Mouse (Mus musculus) limb, embryonic 11.5 days (tissue): ENCODE data around the gene Cd37. TPM values are rescaled to one million over a fixed set of nuclear protein-coding genes. Genes with fewer than 3 reads are reported as not detected.
A peak's percentile ranks its signal among the peaks of the same experiment; 100 is the strongest.

ENCODE experiments used
- ATAC-seq: fragments of 200-750 bp; cut with Nextera tagmentation; 2 replicates; pipeline ENCODE4 v1.8.0; 2017; ENCODE audit warnings: low read depth; ENCODE audit not compliant: insufficient number of reproducible peaks, low FRiP score, low TSS enrichment
- DNase-seq: peaks from one replicate; pipeline ENCODE4 v3.0.0-alpha.2; 2015; ENCODE audit warnings: low spot score
- H3K27ac ChIP-seq: fragments of 300-500 bp; sonication (generic); replicated peaks from 2 replicates; pipeline ENCODE4 v1.5.1; 2014; ENCODE audit warnings: low read depth, mild to moderate bottlenecking, low read length
- H3K27me3 ChIP-seq: fragments of 300-500 bp; sonication (generic); 2 replicates; pipeline ENCODE4 v1.6.1; 2014; ENCODE audit warnings: mild to moderate bottlenecking, low read length, mixed read lengths; ENCODE audit not compliant: control insufficient read depth, insufficient read depth
- H3K36me3 ChIP-seq: fragments of 300-500 bp; sonication (generic); 2 replicates; pipeline ENCODE4 v1.6.1; 2014; ENCODE audit warnings: mild to moderate bottlenecking, low read length, moderate library complexity, mixed read lengths; ENCODE audit not compliant: control insufficient read depth, insufficient read depth
- H3K4me1 ChIP-seq: fragments of 300-500 bp; sonication (generic); 2 replicates; pipeline ENCODE4 v1.6.1; 2014; ENCODE audit warnings: low read length, mixed read lengths; ENCODE audit not compliant: control insufficient read depth, insufficient read depth
- H3K4me2 ChIP-seq: fragments of 300-500 bp; sonication (generic); 2 replicates; pipeline ENCODE4 v1.6.1; 2014; ENCODE audit warnings: low read depth, mild to moderate bottlenecking, moderate library complexity; ENCODE audit not compliant: severe bottlenecking
- H3K4me3 ChIP-seq: fragments of 300-500 bp; sonication (generic); 2 replicates; pipeline ENCODE4 v1.5.1; 2014; ENCODE audit warnings: low read depth, low read length
- H3K9ac ChIP-seq: fragments of 300-500 bp; sonication (generic); 2 replicates; pipeline ENCODE4 v1.6.1; 2014; ENCODE audit warnings: mild to moderate bottlenecking, low read length
- H3K9me3 ChIP-seq: fragments of 300-500 bp; sonication (generic); 2 replicates; pipeline ENCODE4 v1.6.1; 2016; ENCODE audit warnings: low read length; ENCODE audit not compliant: control insufficient read depth
- WGBS: fragments of 180-500 bp; shearing (Covaris S2); extraction: QIAGEN DNeasy Blood & Tissue Kit; methylation state at CpG from one replicate; pipeline ENCODE4 v1.1.7; 2014; 5-methylcytosine and 5-hydroxymethylcytosine counted together
- polyA plus RNA-seq: library from polyadenylated mRNA; unstranded; fragments of >200 nt; fragmentation: Nextera tagmentation; extraction: Ambion mirVana; gene quantifications from 2 replicates; pipeline ENCODE4 v1.2.1, GENCODE M21; 2014

Cd37 gene
- polyA plus RNA-seq, 1 experiment from 2014 or later, result 1.6 TPM

- DNase-seq, result peak; percentile 96
- peak; percentile 78 for ATAC-seq
- Histone ChIP-seq H3K27ac (peak overlapping the region; percentile 96), H3K36me3 (peaks cover 31% of the 10 kb centered on the region), H3K4me1 (peaks cover 21% of the 10 kb centered on the region), H3K9ac (peak overlapping the region; percentile 100), H3K27me3 (peaks cover 9% of the 10 kb centered on the region), H3K9me3 (no peaks in the 10 kb centered on the region), H3K4me2 (peak overlapping the region; percentile 93), H3K4me3 (peak overlapping the region; percentile 69)
- under 1% methylated on average over 13 of the region's 13 CpGs for WGBS
Measured at GRCm38 (mm10) chr7:45216442-45217183, 22.3 kb downstream of the Cd37 start.

GRCm38 (mm10) chr7:45215673-45216441, 23.1 kb downstream of the Cd37 start, which contains the start of gene Tead2:
Tead2 (plus strand) TSS chr7:45215753.
- under 1% methylated on average over 53 of the region's 55 CpGs for WGBS

DNA sequence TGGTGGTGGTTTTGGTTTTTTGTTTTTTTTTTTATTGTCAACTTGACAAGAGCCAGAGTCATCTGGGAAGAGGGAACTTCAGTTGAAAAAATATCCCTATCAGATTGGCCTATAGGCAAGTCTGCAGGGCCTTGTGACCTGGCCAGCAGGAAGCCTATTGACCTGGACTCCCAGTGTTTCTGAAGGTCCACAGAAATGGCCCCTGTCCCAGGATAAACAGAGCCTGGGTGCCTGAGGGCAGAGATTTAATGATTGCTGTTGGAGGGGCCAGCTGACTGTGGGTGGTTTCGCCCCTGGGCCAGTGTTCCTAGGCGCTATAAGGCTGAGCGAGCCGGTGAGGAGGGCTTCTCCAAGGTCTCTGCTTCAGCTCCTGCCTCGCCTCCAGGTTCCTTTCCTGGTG, 25.2 kb downstream of the Cd37 start:
- H3K27me3 ChIP-seq, result peaks cover 27% of the 10 kb centered on the region
- no peak overlapping the region for H3K4me2 ChIP-seq
- H3K9ac ChIP-seq, result no peak overlapping the region
- no peak overlapping the region for H3K27ac ChIP-seq
- no peak for ATAC-seq
- peaks cover 9% of the 10 kb centered on the region for H3K36me3 ChIP-seq
- peaks cover 21% of the 10 kb centered on the region for H3K4me1 ChIP-seq
- no peak overlapping the region for H3K4me3 ChIP-seq
- no peak for DNase-seq
- H3K9me3 ChIP-seq, result no peaks in the 10 kb centered on the region
- WGBS, result 49% methylated on average over 5 of the region's 5 CpGs

More at GRCm38 (mm10) chr7:45215673-45216441, 23.1 kb downstream of the Cd37 start, which contains the start of gene Tead2:
- H3K4me1 ChIP-seq, result peaks cover 21% of the 10 kb centered on the region
- H3K4me2 ChIP-seq, result peak within 1 kb of the TSS; percentile 93
- peak within 1 kb of the TSS; percentile 69 for H3K4me3 ChIP-seq
- ATAC-seq, result peak; percentile 58
- peaks cover 28% of the 10 kb centered on the region for H3K36me3 ChIP-seq
- peak within 1 kb of the TSS; percentile 100 for H3K9ac ChIP-seq
- H3K27ac ChIP-seq, result peak within 1 kb of the TSS; percentile 96
- H3K27me3 ChIP-seq, result peaks cover 16% of the 10 kb centered on the region
- peak; percentile 89 for DNase-seq
- no peaks in the 10 kb centered on the region for H3K9me3 ChIP-seq

DNA sequence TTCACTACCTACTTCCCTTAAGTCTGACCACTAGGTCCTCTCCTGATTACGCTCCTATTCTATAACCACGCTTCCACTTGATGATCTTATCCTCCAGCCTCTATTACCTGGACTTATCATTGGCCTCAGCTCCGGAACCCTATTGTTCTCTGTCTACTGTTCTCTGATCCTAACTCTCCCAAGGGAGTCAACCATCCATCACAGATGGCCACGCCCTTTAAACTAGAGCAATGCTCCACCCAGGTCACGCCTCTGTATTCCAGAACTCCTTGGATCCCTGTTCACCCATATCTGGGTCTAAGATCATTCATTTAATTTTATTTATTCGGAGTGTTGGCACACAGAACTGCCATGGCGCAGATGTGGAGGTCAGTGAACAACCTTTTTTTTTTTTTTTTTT, 26.6 kb downstream of the Cd37 start:
- Histone ChIP-seq H3K27ac (no peak overlapping the region), H3K27me3 (peaks cover 27% of the 10 kb centered on the region), H3K4me1 (peaks cover 9% of the 10 kb centered on the region), H3K9ac (no peak overlapping the region), H3K36me3 (peaks cover 2% of the 10 kb centered on the region; the same call in 1 of the 2 replicates), H3K4me3 (no peak overlapping the region), H3K4me2 (no peak overlapping the region), H3K9me3 (no peaks in the 10 kb centered on the region; the same call in 1 of the 2 replicates)
- ATAC-seq, result no peak
- 69% methylated on average over 7 of the region's 7 CpGs for WGBS
- DNase-seq, result no peak

- peaks cover 27% of the 10 kb centered on the region for H3K27me3 ChIP-seq
- peak within 1 kb of the TSS; percentile 18; the same call in 1 of the 2 replicates for H3K4me2 ChIP-seq
- H3K4me3 ChIP-seq, result no peak within 1 kb of the TSS
- H3K9me3 ChIP-seq, result no peaks in the 10 kb centered on the region; the same call in 1 of the 2 replicates
- DNase-seq, result no peak
- H3K36me3 ChIP-seq, result no peaks in the 10 kb centered on the region
- no peak for ATAC-seq
- H3K27ac ChIP-seq, result no peak within 1 kb of the TSS
- H3K9ac ChIP-seq, result no peak within 1 kb of the TSS
- 4% methylated on average over 17 of the region's 17 CpGs for WGBS
- peaks cover 4% of the 10 kb centered on the region; the same call in 1 of the 2 replicates for H3K4me1 ChIP-seq
Measured at GRCm38 (mm10) chr7:45211851-45212251, 27.1 kb downstream of the Cd37 start, which contains the start of gene Dkkl1. Dkkl1 (minus strand) TSS chr7:45212147.

GRCm38 (mm10) chr7:45211070-45211469, 27.8 kb downstream of the Cd37 start:
- no peak for DNase-seq
- Histone ChIP-seq H3K4me2 (no peak overlapping the region), H3K27me3 (peaks cover 27% of the 10 kb centered on the region), H3K9ac (no peak overlapping the region), H3K27ac (no peak overlapping the region), H3K9me3 (no peaks in the 10 kb centered on the region; the same call in 1 of the 2 replicates), H3K4me3 (no peak overlapping the region), H3K36me3 (no peaks in the 10 kb centered on the region), H3K4me1 (peaks cover 4% of the 10 kb centered on the region; the same call in 1 of the 2 replicates)
- ATAC-seq, result no peak
- WGBS, result 73% methylated on average over 10 of the region's 10 CpGs

GRCm38 (mm10) chr7:45208260-45208659, 30.7 kb downstream of the Cd37 start:
- peaks cover 27% of the 10 kb centered on the region for H3K27me3 ChIP-seq

More at GRCm38 (mm10) chr7:45208260-45208659, 30.7 kb downstream of the Cd37 start:
- ATAC-seq (no peak), DNase-seq (no peak)
- Histone ChIP-seq H3K4me3 (no peak overlapping the region), H3K9ac (no peak overlapping the region), H3K4me2 (no peak overlapping the region), H3K4me1 (peaks cover 4% of the 10 kb centered on the region; the same call in 1 of the 2 replicates), H3K9me3 (no peaks in the 10 kb centered on the region; the same call in 1 of the 2 replicates), H3K27ac (no peak overlapping the region), H3K36me3 (no peaks in the 10 kb centered on the region)
- 75% methylated on average over 6 of the region's 6 CpGs for WGBS
